Mouse (Mus musculus) monocyte, adult 5-6 weeks (primary cell): ENCODE results near the gene Coq5. TPM values are rescaled to one million over a fixed set of nuclear protein-coding genes. Genes with fewer than 3 reads are reported as not detected.
"Not testable (repeated sequence)": the region's sequence is repeated elsewhere in the genome, so short reads cannot be mapped to it uniquely, and the experiment has no call there.

ENCODE experiments used
- ATAC-seq: fragments of 153-309, 156-312 bp; replicated peaks from 2 replicates; pipeline ENCODE4 v1.8.0; 2017; ENCODE audit warnings: mild to moderate bottlenecking; ENCODE audit not compliant: low TSS enrichment, insufficient number of reproducible peaks, severe bottlenecking, poor library complexity, low FRiP score
- total RNA-seq: library from RNA; stranded (forward); fragments of 200-1000, 200-491, 200-594 nt; gene quantifications from 3 replicates; pipeline ENCODE4 v1.2.3, GENCODE M21; 2017

Gene Coq5
- total RNA-seq, 1 experiment from 2014 or later: 45.3 TPM

- peak; percentile 41 for ATAC-seq
Measured at GRCm38 (mm10) chr5:115300035-115300744, 20.7 kb downstream of the Coq5 start.

DNA sequence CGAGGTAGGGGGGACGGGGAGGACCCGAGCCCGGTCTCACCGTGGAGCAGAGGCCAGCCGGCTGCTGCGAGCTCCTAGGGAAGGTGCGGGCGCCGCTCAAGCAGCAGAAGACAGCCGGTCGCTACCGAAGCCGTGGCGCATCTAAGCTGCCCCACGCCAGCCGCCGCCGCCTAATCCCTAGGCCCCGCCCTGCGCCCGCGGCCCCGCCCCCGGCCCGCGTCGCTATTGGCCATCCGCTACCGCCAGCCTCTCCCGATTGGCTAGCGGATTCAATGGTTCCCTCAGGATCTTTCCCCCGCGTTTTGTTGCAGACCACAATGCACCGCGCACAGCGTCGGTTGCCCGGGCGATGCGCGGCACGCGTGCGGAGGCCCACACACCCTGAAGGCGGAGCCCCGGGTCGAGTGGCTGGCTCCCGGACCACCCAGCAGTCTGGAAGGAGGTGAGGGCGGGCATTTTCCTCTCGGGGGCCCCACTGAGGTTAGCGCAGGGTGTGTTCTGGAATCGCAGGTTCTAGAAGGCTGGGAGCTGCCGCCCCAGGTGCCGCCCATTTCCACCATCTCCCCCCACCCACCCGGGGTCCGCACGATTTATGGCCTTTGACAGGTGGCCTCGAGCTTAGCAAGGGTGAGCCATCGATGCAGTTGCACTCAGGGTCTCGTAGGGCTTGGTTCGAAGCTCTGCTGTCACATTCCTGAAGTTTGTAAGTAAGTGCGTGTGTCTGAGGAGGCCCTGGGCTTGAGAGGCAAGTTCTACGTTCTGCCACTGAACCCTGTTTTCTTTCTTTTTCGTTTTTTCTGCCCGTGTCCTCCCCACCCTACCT lies 21.5 kb downstream of the Coq5 start, which contains the start of gene Dynll1:
Dynll1 (minus strand) TSS at position 208 of the 823 bp plus-strand sequence.
- peak; percentile 96 for ATAC-seq

DNA sequence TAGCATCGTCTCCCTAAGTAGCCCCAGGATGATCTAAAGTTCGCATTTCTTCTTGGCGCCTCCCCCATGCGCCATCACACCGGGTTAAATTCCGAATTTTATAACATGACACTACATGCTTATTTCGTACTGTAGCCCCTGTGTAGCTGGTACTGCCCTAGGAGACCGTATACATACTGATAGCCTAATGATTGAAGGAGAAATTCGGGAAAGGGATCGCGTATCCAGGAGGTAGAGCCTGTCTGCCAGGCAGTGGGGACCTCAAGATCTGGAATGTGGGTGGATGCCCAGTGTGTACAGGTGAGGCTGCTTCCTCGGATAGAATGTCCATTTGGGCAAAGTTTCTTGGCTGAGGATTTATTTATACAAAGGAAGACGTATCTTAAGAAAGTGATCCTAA lies 22.1 kb downstream of the Coq5 start:
- no peak for ATAC-seq

DNA sequence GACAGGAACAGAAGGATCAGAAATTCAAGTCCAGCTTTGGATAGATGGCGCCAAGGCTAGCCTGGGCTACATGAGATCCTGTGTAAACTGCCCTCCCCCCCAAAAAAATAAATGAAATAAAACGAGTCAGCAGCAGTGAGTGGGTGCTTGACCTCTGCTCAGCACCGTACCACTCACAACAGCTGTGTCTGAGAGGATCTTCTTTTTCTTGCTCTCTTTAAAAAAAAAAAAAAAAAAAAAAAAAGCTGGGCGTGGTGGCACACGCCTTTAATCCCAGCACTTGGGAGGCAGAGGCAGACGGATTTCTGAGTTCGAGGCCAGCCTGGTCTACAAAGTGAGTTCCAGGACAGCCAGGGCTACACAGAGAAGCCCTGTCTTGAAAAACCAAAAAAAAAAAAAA lies 22.7 kb downstream of the Coq5 start:
- not testable (repeated sequence) for ATAC-seq

DNA sequence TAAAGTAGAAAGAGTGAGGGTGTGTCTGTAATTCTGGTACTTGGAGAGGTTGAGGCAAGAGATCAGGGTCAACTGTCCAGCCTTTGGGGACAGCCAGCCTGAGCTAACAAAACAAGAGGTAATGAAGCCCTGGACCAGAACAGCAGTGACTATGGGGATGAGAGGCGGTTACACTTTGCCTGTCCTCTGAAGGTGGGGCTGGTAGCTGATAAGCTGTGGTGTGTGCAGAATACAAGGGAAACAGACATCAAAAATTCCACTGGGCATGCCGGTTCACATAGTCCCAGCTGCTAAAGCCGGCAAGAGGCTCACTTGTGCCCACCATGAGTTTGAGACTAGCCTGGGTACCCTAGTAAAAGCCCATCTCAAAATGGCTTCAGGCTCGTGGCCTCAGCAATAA lies 32.9 kb downstream of the Coq5 start:
- no peak for ATAC-seq

- ATAC-seq: peak; percentile 82
Measured at GRCm38 (mm10) chr5:115312816-115313667, 33.6 kb downstream of the Coq5 start.

DNA sequence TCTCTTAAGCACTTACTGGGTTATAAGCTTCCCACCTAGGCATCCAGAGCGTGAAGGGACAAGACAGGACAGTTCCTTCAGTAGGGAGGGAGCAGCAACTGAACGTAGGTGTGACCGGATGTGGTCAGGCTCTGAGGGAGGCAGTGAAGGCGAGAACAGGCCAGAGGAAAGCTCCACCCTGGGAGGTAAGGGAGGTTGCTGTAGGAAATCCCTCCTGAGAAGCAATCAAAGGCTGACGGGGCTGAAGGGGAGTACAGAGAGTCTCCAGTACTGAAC lies 34.1 kb downstream of the Coq5 start:
- ATAC-seq: no peak

DNA sequence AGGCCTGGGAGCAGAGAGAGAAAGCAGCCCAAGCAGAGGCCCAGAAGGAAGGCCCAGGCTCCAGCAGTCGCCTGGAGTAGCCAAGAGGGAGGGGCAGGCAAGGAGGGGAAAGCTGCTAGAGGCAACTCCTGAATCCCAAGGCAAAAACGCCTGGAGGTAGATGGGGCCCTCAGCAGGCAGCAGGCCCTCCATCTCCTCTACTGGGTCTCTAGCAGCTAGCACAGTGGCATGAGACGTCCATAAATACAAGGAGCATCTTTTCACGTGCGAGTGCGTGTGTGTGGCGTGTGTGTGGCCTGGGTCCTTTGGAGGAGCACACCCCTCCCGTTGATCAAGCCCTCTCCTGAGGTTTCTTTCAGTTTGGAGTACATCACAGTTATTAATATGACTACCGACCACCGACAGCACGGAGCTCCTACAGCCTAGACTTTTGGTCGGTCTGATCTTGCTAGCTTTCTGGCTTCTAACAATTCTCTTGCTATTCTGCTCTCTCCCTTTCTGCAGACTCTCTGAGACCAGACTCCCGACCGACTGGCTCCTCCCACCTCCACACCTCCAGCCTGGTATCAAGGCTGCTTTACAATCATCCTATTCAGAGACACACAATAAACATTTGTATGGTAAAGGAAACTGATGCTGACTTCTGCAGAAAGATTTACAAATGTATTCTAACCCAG lies 37.6 kb downstream of the Coq5 start:
- ATAC-seq: no peak

- no peak for ATAC-seq
Measured at GRCm38 (mm10) chr5:115317645-115318328, 38.3 kb downstream of the Coq5 start.

DNA sequence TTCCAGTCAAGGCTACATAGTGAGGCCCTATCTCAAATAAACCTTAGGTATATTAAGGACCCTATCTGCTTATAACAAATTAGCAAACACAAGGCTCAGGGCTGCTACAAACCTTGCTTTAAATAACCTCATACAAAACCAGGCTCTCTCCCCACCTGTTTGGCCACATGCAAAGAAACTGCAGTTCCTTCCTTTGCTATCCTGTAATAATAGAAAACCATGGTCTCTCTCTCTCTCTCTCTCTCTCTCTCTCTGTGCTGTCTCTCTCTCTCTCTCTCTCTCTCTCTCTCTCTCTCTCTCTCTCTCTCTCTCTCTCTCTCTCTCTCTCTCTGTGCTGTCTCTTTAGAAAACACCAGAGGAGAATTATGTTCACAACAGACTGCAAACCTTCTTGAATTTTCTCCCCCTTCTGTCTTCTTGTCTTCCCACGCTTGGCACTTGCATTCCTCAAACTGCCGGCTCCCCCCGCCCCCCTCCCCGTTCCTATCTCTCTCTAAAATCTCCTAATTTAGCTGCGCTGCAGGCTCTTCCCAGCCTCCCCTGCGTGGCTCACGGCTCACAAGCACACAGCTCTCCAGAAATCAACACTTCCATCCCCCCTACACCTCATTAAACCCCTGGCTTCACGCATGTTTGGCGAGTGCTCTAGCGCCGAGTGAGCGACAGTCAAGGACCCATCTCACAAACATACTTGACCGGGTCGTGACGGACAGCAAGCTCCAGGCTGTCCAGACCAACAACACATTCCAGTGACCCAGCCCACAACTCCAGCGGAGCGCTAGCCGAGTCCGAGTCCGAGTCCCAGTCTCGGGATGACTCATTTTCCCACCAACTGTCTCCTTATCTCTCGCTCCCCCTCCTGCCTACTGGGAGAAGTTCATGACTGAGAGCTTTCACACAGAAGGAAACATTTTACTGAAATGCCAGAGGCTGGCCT lies 39.8 kb downstream of the Coq5 start:
- ATAC-seq: peak; percentile 76

DNA sequence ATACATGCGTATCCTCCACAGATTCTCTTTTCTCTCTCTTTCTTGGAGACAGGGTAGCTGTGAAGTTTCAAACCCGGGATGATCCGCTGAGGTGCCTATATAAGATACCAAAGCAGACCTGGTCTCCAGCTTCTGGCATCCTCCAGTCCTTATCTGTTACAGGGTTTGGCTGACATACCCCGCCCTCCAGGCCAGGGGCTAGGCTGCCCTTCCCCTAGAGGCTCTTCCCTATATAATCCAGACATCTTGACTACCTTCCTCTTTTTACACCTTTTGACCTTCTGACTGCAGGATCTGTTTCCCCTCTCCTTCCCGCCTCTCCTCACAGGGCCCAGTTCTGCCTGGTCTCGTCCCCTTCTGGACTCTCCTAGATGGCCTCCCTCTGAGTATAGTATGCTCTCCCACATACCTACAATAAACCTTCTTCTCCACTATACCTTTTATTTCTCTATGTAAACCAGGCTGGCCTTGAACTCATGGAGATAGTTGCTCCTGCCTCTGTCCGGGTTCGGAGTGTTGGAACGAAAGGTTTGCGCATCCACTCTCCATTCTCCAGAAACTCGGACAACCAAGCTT lies 46.9 kb downstream of the Coq5 start:
- 0 out of 2 replicates have a peak, but pooled peaks have one; percentile 24 for ATAC-seq

- ATAC-seq: peak; percentile 91
Measured at GRCm38 (mm10) chr5:115326875-115327609, 47.6 kb downstream of the Coq5 start, which contains the start of gene Srsf9. Gene Srsf9 (plus strand): TSS chr5:115327177.

DNA sequence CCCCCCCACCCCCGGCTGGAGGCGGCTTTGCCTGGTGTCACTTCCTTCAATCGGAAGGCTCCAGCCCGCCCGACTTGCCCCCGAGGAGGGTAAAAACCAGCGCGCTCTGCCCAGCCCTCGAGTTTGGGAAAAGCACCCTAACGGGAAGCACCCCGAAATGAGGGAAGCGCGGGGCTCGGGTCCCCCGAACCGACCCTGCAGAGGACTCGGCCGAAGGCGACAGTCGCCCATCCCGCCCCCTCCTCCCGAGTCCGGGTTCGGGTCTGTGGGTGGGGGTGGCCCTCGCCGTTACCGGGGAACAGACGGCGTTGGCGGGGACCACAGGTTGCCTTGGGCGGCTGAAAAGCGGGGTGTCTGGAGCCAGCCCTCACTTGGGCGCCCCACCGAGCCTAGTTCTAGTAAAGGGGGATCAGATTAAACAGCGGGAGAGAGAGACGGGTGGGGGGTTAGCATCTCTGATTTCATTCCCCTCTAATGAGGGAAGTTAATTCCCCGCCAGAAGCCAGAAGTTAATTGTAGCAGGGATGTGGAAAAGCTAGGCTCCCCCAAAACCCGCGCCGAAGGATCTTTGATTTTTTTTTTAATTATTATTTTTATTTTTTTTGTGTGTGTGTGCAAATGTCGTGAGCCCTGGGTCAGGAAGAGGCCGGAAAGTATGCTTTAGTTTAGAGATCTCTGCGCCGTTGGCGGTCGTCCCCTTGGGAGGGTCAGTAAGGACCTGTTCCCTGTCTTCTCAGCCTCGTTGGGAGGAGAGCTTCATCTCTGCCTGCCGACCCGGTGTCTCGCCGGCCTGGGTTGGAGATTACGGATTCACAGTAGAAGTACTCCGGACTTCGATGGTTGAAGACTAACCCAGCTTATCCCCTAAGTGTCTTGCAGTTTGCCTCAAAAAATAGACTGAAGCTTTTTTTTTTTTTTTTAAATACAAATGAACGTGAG lies 48.4 kb downstream of the Coq5 start:
- no peak for ATAC-seq

GRCm38 (mm10) chr5:115330955-115331354 lies 51.5 kb downstream of the Coq5 start:
- no peak for ATAC-seq

GRCm38 (mm10) chr5:115333626-115334025 lies 54.2 kb downstream of the Coq5 start:
- ATAC-seq: peak; percentile 71
